Mouse (Mus musculus) liver, embryonic 16.5 days (tissue): ENCODE measurements at regions not wholly inside any gene's neighbourhood (a gene's known extent, or its start where the extent isn't known, plus 50 kb on each side); places are given as distances from the start of the nearest gene placed in this dataset.

Experiments
- ATAC-seq: fragments of 200-750 bp; cut with Nextera tagmentation; 2 replicates; pipeline ENCODE4 v1.8.0; 2017; ENCODE audit warnings: low read depth, mild to moderate bottlenecking, moderate number of reproducible peaks, moderate library complexity
- H3K27ac ChIP-seq: fragments of 300-500 bp; sonication (generic); 2 replicates; pipeline ENCODE4 v1.5.1; 2014; ENCODE audit warnings: mild to moderate bottlenecking, low read length
- H3K27me3 ChIP-seq: fragments of 300-500 bp; sonication (generic); 2 replicates; pipeline ENCODE4 v1.6.1; 2014; ENCODE audit warnings: low read depth, low read length, mixed read lengths; ENCODE audit not compliant: control insufficient read depth, insufficient read depth
- H3K36me3 ChIP-seq: fragments of 300-500 bp; sonication (generic); 2 replicates; pipeline ENCODE4 v1.6.1; 2014; ENCODE audit warnings: mild to moderate bottlenecking; ENCODE audit not compliant: control insufficient read depth, insufficient read depth
- H3K4me1 ChIP-seq: fragments of 300-500 bp; sonication (generic); 2 replicates; pipeline ENCODE4 v1.6.1; 2014; ENCODE audit warnings: low read depth, low read length, mixed read lengths; ENCODE audit not compliant: control insufficient read depth
- H3K4me2 ChIP-seq: fragments of 300-500 bp; sonication (generic); 2 replicates; pipeline ENCODE4 v1.6.1; 2014; ENCODE audit warnings: low read depth, low read length, mixed read lengths
- H3K4me3 ChIP-seq: fragments of 300-500 bp; sonication (generic); 2 replicates; pipeline ENCODE4 v1.5.1; 2014; ENCODE audit warnings: low read depth, mild to moderate bottlenecking, low read length
- H3K9ac ChIP-seq: fragments of 300-500 bp; sonication (generic); 2 replicates; pipeline ENCODE4 v1.6.1; 2014; ENCODE audit warnings: low read depth, low read length
- H3K9me3 ChIP-seq: fragments of 300-500 bp; sonication (generic); replicated peaks from 2 replicates; pipeline ENCODE4 v1.6.1; 2016; ENCODE audit warnings: low read length; ENCODE audit not compliant: control insufficient read depth
- WGBS: fragments of 180-500 bp; shearing (Covaris S2); extraction: QIAGEN DNeasy Blood & Tissue Kit; methylation state at CpG from one replicate; pipeline ENCODE4 v1.1.7; 2014; ENCODE audit not compliant: insufficient replicate concordance; 5-methylcytosine and 5-hydroxymethylcytosine counted together

DNA sequence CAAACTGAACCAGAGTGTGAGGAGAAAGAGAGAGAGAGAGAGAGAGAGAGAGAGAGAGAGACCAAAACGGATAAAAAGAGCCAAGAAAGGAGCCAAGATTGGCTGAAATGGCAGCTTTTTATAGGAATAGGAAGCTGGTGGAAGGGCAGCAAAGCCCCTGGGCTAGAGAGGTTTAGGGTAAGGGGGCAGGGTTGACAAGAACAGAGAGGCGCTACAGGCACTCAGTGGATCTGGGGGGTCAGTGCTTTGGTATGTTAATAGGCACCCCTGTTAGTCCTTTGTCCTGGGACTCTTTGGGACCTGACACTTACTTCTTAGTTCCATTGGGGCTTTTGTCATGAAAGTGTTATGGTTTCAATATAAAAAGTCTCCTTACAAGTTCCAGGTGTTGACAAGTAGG lies 320.9 kb upstream of the Igfbp3 start:
- Histone ChIP-seq H3K27ac (no peak overlapping the region), H3K9ac (no peak overlapping the region), H3K36me3 (no peaks in the 10 kb centered on the region), H3K27me3 (no peaks in the 10 kb centered on the region), H3K4me3 (no peak overlapping the region), H3K9me3 (no peaks in the 10 kb centered on the region), H3K4me1 (no peaks in the 10 kb centered on the region), H3K4me2 (no peak overlapping the region)
- WGBS = 35% methylated on average over 2 of the region's 2 CpGs
- ATAC-seq = no peak

DNA sequence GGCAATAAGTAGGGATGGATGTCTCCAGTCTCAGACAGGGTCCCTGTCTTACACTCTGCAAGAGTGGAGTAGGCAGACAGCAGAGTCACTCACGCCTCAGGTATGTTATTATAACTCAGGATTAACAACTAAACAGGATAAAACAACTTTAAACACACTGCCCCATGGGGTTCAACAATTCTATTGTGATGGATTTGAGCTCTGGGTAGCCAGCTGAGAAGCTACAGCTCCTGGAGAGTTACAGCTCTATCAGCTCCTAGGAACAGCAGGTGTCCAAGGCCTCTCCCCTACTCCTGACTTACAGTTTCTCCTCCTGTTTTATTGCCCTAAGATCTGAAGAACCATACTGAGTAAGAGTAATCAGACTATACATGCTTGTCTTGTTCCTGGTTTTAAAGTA lies 319.6 kb upstream of the Igfbp3 start:
- Histone ChIP-seq H3K36me3 (no peaks in the 10 kb centered on the region), H3K4me1 (no peaks in the 10 kb centered on the region), H3K9ac (no peak overlapping the region), H3K27ac (no peak overlapping the region), H3K4me2 (no peak overlapping the region), H3K4me3 (no peak overlapping the region), H3K27me3 (no peaks in the 10 kb centered on the region), H3K9me3 (no peaks in the 10 kb centered on the region)
- ATAC-seq = no peak
- 23% methylated on average over 1 of the region's 1 CpGs for WGBS

DNA sequence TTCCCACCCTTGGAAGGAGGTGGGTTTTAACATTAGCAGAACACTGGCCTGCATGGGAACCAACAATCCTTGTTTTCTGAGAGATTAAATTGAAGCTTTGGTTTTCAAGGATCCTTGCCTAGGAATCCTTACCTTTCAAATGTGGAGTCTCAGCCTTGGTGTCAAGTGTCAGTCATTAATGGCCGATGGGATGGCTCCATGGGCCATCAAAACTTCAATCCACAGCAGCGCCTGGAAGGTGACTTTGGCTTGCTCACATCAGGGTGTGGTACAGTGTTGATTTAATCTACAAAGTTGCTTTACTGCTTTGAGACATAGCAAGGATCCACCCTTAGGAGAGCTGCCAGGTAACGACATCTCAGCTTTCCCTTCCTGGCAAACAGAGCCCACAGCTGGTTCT lies 318.1 kb upstream of the Igfbp3 start:
- Histone ChIP-seq H3K4me1 (no peaks in the 10 kb centered on the region), H3K9me3 (no peaks in the 10 kb centered on the region), H3K9ac (no peak overlapping the region), H3K4me2 (no peak overlapping the region), H3K27ac (no peak overlapping the region), H3K36me3 (no peaks in the 10 kb centered on the region), H3K27me3 (no peaks in the 10 kb centered on the region), H3K4me3 (no peak overlapping the region)
- WGBS = 64% methylated on average over 3 of the region's 3 CpGs
- ATAC-seq = no peak

- ATAC-seq = no peak
- Histone ChIP-seq H3K4me1 (no peaks in the 10 kb centered on the region), H3K9ac (no peak overlapping the region), H3K27me3 (no peaks in the 10 kb centered on the region), H3K36me3 (no peaks in the 10 kb centered on the region), H3K9me3 (no peaks in the 10 kb centered on the region), H3K27ac (no peak overlapping the region), H3K4me3 (no peak overlapping the region), H3K4me2 (no peak overlapping the region)
- WGBS = 63% methylated on average over 6 of the region's 6 CpGs
These were observed 316.9 kb upstream of the Igfbp3 start for GRCm38 (mm10) chr11:7530482-7531148.

DNA sequence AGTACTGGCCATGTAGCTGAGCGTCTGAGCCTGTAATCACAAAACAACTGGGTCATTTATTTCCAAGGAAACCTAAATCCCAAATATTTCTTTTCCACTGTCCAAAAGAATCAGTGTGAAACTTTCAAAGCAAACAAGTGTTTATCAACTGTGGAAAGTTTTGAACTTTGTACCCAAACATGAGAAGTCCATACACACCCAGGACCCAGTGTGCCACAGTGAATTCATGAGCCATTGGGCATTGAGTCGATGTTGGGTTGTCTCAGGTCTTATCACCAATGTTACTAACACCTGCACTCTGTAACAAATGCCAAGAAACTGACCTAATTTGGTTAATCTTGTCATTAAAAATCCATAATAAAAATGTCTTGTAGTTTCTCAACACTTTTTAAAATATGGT lies 305.8 kb upstream of the Igfbp3 start:
- Histone ChIP-seq H3K9me3 (no peaks in the 10 kb centered on the region; the same call in 1 of the 2 replicates), H3K36me3 (no peaks in the 10 kb centered on the region), H3K4me2 (no peak overlapping the region), H3K27ac (no peak overlapping the region), H3K4me3 (no peak overlapping the region), H3K27me3 (no peaks in the 10 kb centered on the region), H3K4me1 (no peaks in the 10 kb centered on the region), H3K9ac (no peak overlapping the region)
- 48% methylated on average over 2 of the region's 2 CpGs for WGBS
- no peak for ATAC-seq

DNA sequence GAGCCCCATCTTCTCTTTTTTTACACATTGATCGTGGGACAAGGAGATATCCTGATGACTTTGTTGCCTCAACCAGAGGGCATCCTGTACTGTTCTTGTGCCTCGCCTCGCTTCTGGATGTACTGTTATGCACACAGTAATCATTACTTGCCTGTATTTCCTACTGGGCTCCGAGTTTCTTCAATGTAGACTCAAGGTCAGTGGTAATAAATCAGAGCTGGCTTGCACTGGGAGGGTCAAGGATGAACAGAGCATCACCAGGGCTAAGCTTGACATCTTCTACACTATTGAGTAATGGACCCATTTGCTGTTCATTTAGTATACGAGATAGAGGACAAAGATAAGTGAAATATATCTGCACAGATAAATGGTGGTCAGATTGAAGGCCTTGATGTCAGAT lies 295.1 kb upstream of the Igfbp3 start:
- no peak overlapping the region for H3K9ac ChIP-seq
- WGBS = 44% methylated on average over 5 of the region's 5 CpGs
- no peaks in the 10 kb centered on the region for H3K9me3 ChIP-seq
- no peak overlapping the region for H3K27ac ChIP-seq
- H3K27me3 ChIP-seq = no peaks in the 10 kb centered on the region
- no peaks in the 10 kb centered on the region for H3K4me1 ChIP-seq
- ATAC-seq = no peak
- H3K36me3 ChIP-seq = no peaks in the 10 kb centered on the region
- H3K4me3 ChIP-seq = no peak overlapping the region
- H3K4me2 ChIP-seq = no peak overlapping the region

DNA sequence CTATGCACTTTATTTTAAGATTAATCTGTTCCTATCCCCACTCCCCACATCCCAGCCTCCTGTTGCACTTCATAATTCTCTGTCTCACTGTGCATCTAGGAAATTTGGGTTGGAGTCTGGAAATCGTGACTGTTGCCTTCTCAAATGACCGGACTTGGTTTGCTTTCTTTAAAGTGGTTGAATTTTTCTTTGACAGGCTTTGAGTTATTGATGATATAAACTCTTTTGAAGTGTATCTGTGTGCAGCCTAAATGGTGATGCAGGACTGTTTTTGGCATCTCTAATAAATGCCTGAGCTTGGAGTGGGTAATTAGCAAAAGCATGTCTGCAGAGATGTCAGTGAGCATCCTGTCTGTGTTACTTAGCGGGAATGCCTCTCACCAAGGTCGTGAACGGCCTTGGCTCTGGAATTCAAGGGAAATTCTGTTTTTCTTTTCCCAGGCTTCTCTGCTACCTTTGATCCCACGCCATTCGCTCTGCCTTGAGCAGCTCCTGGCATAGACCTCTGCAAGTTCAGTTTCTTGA lies 292.8 kb upstream of the Igfbp3 start:
- Histone ChIP-seq H3K27ac (no peak overlapping the region), H3K27me3 (no peaks in the 10 kb centered on the region), H3K4me3 (no peak overlapping the region), H3K9ac (no peak overlapping the region), H3K9me3 (no peaks in the 10 kb centered on the region), H3K4me2 (no peak overlapping the region), H3K4me1 (no peaks in the 10 kb centered on the region), H3K36me3 (no peaks in the 10 kb centered on the region)
- ATAC-seq = no peak
- 58% methylated on average over 7 of the region's 7 CpGs for WGBS

- Histone ChIP-seq H3K27me3 (no peaks in the 10 kb centered on the region), H3K9me3 (no peaks in the 10 kb centered on the region), H3K27ac (no peak overlapping the region), H3K4me2 (no peak overlapping the region), H3K4me3 (no peak overlapping the region), H3K4me1 (no peaks in the 10 kb centered on the region), H3K36me3 (no peaks in the 10 kb centered on the region), H3K9ac (no peak overlapping the region)
- ATAC-seq = no peak
- WGBS = 59% methylated on average over 10 of the region's 10 CpGs
These were observed 291.1 kb upstream of the Igfbp3 start for GRCm38 (mm10) chr11:7504651-7505321.

- WGBS = 61% methylated on average over 2 of the region's 2 CpGs
- H3K4me1 ChIP-seq = no peaks in the 10 kb centered on the region
- H3K4me2 ChIP-seq = no peak overlapping the region
- no peaks in the 10 kb centered on the region for H3K27me3 ChIP-seq
- H3K9ac ChIP-seq = no peak overlapping the region
- no peak overlapping the region for H3K4me3 ChIP-seq
- no peak for ATAC-seq
- no peaks in the 10 kb centered on the region for H3K9me3 ChIP-seq
- no peaks in the 10 kb centered on the region for H3K36me3 ChIP-seq
- H3K27ac ChIP-seq = no peak overlapping the region
These were observed 289.0 kb upstream of the Igfbp3 start for GRCm38 (mm10) chr11:7502679-7503078.
